Mouse (Mus musculus) megakaryocyte, adult 5-6 weeks (primary cell): ENCODE data around the gene Tspan33. TPM values are rescaled to one million over a fixed set of nuclear protein-coding genes. Genes with fewer than 3 reads are reported as not detected.
"Not testable (repeated sequence)": the region's sequence is repeated elsewhere in the genome, so short reads cannot be mapped to it uniquely, and the experiment has no call there.

Experiments
- ATAC-seq: 2 replicates; pipeline ENCODE4 v1.8.0; 2016; ENCODE audit warnings: mild to moderate bottlenecking, inconsistent platforms; ENCODE audit not compliant: poor library complexity, severe bottlenecking
- total RNA-seq, 2 experiments: library from RNA; stranded (forward) in 1 of 2; stranded (reverse) in 1 of 2; fragments of 153-499, 151-499 nt in 1 of 2; fragments of 221-1000, 200-1000 nt in 1 of 2; gene quantifications; 2 replicates each; pipeline versions ENCODE4 v1.2.3 to v1.2.4; 2015 to 2017

Gene Tspan33
- total RNA-seq, 2 experiments from 2014 or later = 1.5 to 2.7 TPM

DNA sequence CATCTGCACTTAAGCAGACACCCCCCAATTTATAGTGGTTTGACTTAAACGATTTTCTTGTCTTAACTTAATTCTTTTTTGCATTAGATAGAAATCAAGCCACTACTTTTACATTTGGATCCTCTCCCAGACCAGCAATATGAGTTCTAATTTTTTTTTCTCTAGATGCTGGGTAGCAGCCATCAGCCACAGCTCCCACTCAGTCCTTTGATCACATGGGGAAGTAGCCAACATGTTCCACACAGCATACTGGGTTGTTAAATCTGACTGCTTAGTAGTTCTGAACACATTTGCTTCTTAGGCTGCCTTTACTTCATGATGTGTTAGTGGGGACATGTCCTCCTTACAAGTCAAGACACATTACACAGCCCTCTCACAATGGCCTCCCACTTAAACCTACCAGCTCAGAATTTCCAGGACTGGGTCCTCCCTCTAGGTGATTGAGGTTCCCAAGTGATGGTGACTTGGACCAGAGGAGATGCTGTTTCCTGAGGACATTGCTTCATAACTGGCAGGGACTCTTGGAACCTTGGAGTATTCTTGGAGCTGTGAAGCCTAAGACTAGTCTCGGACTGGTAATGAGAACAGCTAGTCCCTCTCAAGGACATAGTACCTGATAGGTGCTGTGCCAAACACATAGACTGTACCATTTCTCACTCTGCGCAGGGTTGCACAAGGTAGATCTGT lies 57.6 kb downstream of the Tspan33 start:
- no peak for ATAC-seq

DNA sequence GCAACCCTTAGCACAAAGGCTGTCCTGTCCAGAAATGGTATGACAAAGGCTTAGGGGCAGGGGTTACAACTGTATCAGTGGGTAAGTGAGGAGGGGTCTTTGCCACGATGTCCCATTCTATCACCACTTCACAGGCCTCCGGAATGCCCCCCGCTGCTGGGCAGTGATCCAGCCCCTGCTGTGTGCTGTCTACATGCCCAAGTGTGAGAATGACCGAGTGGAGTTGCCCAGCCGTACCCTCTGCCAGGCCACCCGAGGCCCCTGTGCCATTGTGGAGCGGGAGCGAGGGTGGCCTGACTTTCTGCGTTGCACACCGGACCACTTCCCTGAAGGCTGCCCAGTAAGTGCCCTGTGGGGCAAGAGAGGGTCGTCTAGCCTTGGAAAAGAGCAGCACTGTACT lies 59.3 kb downstream of the Tspan33 start:
- ATAC-seq = no peak

GRCm38 (mm10) chr6:29756001-29756400 lies 62.0 kb downstream of the Tspan33 start:
- no peak for ATAC-seq

- no peak for ATAC-seq
These were observed 62.5 kb downstream of the Tspan33 start for GRCm38 (mm10) chr6:29756476-29756875.

- ATAC-seq = peak; percentile 70
These were observed 64.4 kb downstream of the Tspan33 start for GRCm38 (mm10) chr6:29758417-29758816.

GRCm38 (mm10) chr6:29759012-29759679 lies 65.1 kb downstream of the Tspan33 start:
- ATAC-seq = no peak

- not testable (repeated sequence) for ATAC-seq
These were observed 66.4 kb downstream of the Tspan33 start for GRCm38 (mm10) chr6:29760397-29760796.

GRCm38 (mm10) chr6:29761282-29761681 lies 67.3 kb downstream of the Tspan33 start:
- ATAC-seq = no peak

- ATAC-seq = peak; percentile 79
These were observed 68.5 kb downstream of the Tspan33 start for GRCm38 (mm10) chr6:29762524-29762923.

DNA sequence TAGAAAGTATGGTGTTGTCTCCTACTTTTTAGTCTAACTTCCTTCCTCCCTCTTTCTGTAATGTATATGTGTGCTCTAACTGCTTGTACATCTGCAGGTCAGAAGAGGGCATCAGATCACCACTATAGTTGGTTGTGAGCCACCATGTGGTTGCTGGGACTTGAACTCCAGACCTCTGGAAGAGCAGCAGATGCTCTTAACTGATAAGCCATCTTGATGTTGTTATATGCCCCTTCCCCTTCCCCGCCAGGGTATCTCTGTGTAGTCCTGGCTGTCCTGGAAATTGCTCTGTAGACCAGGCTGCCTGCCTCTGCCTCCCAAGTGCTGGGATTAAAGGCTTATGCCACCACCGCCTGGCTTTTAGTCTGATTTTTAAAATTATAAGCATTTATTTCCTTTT lies 72.9 kb downstream of the Tspan33 start:
- no peak for ATAC-seq

Other genes starting within 250 kb of the Tspan33 start
- 238 and 251 TPM in 2 replicates for gene Atp6v1f, start 226.5 kb upstream of the Tspan33 start, total RNA-seq (2015)
- 225 and 238 TPM in 2 replicates for gene Atp6v1f, start 226.5 kb upstream of the Tspan33 start, total RNA-seq (2017)
- 0.67 TPM in 1 of 2 replicates, not detected in the other for gene Atp6v1fnb, start 222.8 kb upstream of the Tspan33 start, total RNA-seq (2015)
- 0.29 TPM in 1 of 2 replicates, not detected in the other for gene Atp6v1fnb, start 222.8 kb upstream of the Tspan33 start, total RNA-seq (2017)
- gene Kcp, start 186.3 kb upstream of the Tspan33 start, total RNA-seq (2015) = not detected in 2 replicates
- gene Kcp, start 186.3 kb upstream of the Tspan33 start, total RNA-seq (2017) = not detected in 2 replicates
- gene Irf5, start 167.6 kb upstream of the Tspan33 start, total RNA-seq (2015) = 133 and 149 TPM in 2 replicates
- gene Irf5, start 167.6 kb upstream of the Tspan33 start, total RNA-seq (2017) = 231 and 243 TPM in 2 replicates
- 54.6 and 56.1 TPM in 2 replicates for gene Tnpo3, start 84.3 kb upstream of the Tspan33 start, total RNA-seq (2015)
- gene Tnpo3, start 84.3 kb upstream of the Tspan33 start, total RNA-seq (2017) = 49.7 and 50.3 TPM in 2 replicates
- 2.6 and 4.3 TPM in 2 replicates for gene Smo, start 41.3 kb downstream of the Tspan33 start, total RNA-seq (2015)
- 2.3 and 2.5 TPM in 2 replicates for gene Smo, start 41.3 kb downstream of the Tspan33 start, total RNA-seq (2017)
- 34.2 and 46.4 TPM in 2 replicates for gene Ahcyl2, start 73.8 kb downstream of the Tspan33 start, total RNA-seq (2015)
- 80.8 and 82.7 TPM in 2 replicates for gene Ahcyl2, start 73.8 kb downstream of the Tspan33 start, total RNA-seq (2017)
- gene Strip2, start 222.8 kb downstream of the Tspan33 start, total RNA-seq (2015) = 0.33 and 0.71 TPM in 2 replicates
- 1.3 and 1.6 TPM in 2 replicates for gene Strip2, start 222.8 kb downstream of the Tspan33 start, total RNA-seq (2017)